Mouse (Mus musculus): Measurements from ENCODE around the gene Kcnj6. TPM values are rescaled to one million over a fixed set of nuclear protein-coding genes. Genes with fewer than 3 reads are reported as not detected.

Gene Kcnj6
- polyA plus RNA-seq, 1 experiment from 2014 or later = 0.08 TPM

GRCm38 (mm10) chr16:94793041-94793440, 204.5 kb downstream of the Kcnj6 start:
- WGBS = 54% methylated on average over 7 of the region's 7 CpGs
- no peak overlapping the region for H3K9ac ChIP-seq (ENCODE audit: low read length)
- no peak overlapping the region for H3K27ac ChIP-seq (ENCODE audit: low read depth)
- H3K4me2 ChIP-seq (ENCODE audit: low read length) = no peak overlapping the region
- no peak for ATAC-seq (replicated peaks; ENCODE audit: low FRiP score, low TSS enrichment, low read depth)
- H3K9me3 ChIP-seq (ENCODE audit: control insufficient read depth, low read length) = no peaks in the 10 kb centered on the region
- H3K4me1 ChIP-seq (replicated peaks; ENCODE audit: control insufficient read depth, insufficient read depth, low read length) = no peaks in the 10 kb centered on the region
- 0 out of 2 replicates have a peak, but pooled peaks cover 2% of the 10 kb centered on the region for H3K27me3 ChIP-seq (replicated peaks; ENCODE audit: control insufficient read depth, insufficient read depth, low read length)
- no peak overlapping the region for H3K4me3 ChIP-seq (ENCODE audit: low read depth, low read length)
- no peak for DNase-seq (ENCODE audit: low spot score)
- no peaks in the 10 kb centered on the region for H3K36me3 ChIP-seq (ENCODE audit: control insufficient read depth, insufficient read depth, low read length)

GRCm38 (mm10) chr16:94789958-94790357, 207.5 kb downstream of the Kcnj6 start:
- 25% methylated on average over 6 of the region's 6 CpGs for WGBS
- Histone ChIP-seq H3K27ac (ENCODE audit: low read depth) (no peak overlapping the region), H3K4me3 (ENCODE audit: low read depth, low read length) (no peak overlapping the region), H3K36me3 (ENCODE audit: control insufficient read depth, insufficient read depth, low read length) (no peaks in the 10 kb centered on the region), H3K9me3 (ENCODE audit: control insufficient read depth, low read length) (no peaks in the 10 kb centered on the region), H3K4me1 (replicated peaks; ENCODE audit: control insufficient read depth, insufficient read depth, low read length) (no peaks in the 10 kb centered on the region), H3K4me2 (ENCODE audit: low read length) (no peak overlapping the region), H3K9ac (ENCODE audit: low read length) (no peak overlapping the region), H3K27me3 (replicated peaks; ENCODE audit: control insufficient read depth, insufficient read depth, low read length) (0 out of 2 replicates have a peak, but pooled peaks cover 2% of the 10 kb centered on the region)
- no peak for ATAC-seq (replicated peaks; ENCODE audit: low FRiP score, low TSS enrichment, low read depth)
- DNase-seq (ENCODE audit: low spot score) = no peak

DNA sequence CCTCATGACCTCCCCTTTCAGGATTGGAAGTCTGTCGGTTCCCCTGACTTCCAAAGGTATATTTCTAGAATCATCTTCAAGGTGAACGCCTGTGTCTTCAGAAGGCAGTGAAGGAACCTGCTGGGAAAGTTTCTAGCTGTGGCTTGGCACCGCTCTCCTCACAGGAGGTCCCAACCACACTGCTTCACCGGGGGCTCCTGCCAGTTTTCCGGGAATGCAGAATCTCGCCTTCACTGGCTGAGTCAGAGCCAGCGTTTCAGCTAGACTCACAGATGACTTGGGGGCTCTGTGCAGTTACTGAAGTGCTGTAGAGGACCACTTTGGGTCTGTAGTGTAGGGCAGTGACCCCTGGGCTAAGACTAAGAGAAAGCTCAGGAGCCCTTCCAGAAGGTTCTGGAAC, 208.8 kb downstream of the Kcnj6 start:
- no peak overlapping the region for H3K4me3 ChIP-seq (ENCODE audit: low read depth, low read length)
- H3K36me3 ChIP-seq (ENCODE audit: control insufficient read depth, insufficient read depth, low read length) = no peaks in the 10 kb centered on the region
- DNase-seq (ENCODE audit: low spot score) (no peak), ATAC-seq (replicated peaks; ENCODE audit: low FRiP score, low TSS enrichment, low read depth) (no peak)
- no peak overlapping the region for H3K27ac ChIP-seq (ENCODE audit: low read depth)
- no peaks in the 10 kb centered on the region for H3K9me3 ChIP-seq (ENCODE audit: control insufficient read depth, low read length)
- no peak overlapping the region for H3K9ac ChIP-seq (ENCODE audit: low read length)
- H3K4me1 ChIP-seq (replicated peaks; ENCODE audit: control insufficient read depth, insufficient read depth, low read length) = no peaks in the 10 kb centered on the region
- WGBS = 82% methylated on average over 7 of the region's 7 CpGs
- H3K4me2 ChIP-seq (ENCODE audit: low read length) = no peak overlapping the region
- H3K27me3 ChIP-seq (replicated peaks; ENCODE audit: control insufficient read depth, insufficient read depth, low read length) = 0 out of 2 replicates have a peak, but pooled peaks cover 2% of the 10 kb centered on the region

DNA sequence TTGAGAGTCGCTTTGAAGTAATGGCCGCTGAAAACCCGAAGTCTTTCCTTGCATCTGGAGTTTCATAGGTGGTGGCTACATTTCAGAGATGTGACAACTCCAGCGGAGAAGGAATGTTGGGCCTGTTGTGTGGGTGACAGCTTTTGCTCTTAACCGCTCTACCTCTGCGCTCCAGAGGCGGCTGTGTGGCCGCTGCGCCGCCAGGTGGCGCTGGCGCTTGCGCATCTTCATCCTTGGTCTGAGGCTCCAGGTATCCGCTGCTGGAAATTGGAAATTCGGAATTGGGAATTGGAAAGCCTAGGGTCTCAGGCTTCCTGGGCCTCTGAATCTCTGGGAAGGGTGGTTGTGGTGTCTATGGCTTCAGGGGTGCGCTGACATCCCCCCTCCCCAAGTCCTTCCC, 209.3 kb downstream of the Kcnj6 start:
- Histone ChIP-seq H3K27ac (ENCODE audit: low read depth) (no peak overlapping the region), H3K9ac (ENCODE audit: low read length) (no peak overlapping the region), H3K4me1 (replicated peaks; ENCODE audit: control insufficient read depth, insufficient read depth, low read length) (no peaks in the 10 kb centered on the region), H3K4me3 (ENCODE audit: low read depth, low read length) (no peak overlapping the region), H3K9me3 (ENCODE audit: control insufficient read depth, low read length) (no peaks in the 10 kb centered on the region), H3K27me3 (replicated peaks; ENCODE audit: control insufficient read depth, insufficient read depth, low read length) (0 out of 2 replicates have a peak, but pooled peaks cover 2% of the 10 kb centered on the region), H3K4me2 (ENCODE audit: low read length) (no peak overlapping the region), H3K36me3 (ENCODE audit: control insufficient read depth, insufficient read depth, low read length) (no peaks in the 10 kb centered on the region)
- 5% methylated on average over 16 of the region's 16 CpGs for WGBS
- DNase-seq (ENCODE audit: low spot score) (peak; percentile 81), ATAC-seq (replicated peaks; ENCODE audit: low FRiP score, low TSS enrichment, low read depth) (no peak)

GRCm38 (mm10) chr16:94785873-94786272, 211.6 kb downstream of the Kcnj6 start:
- DNase-seq (ENCODE audit: low spot score) (no peak), ATAC-seq (replicated peaks; ENCODE audit: low FRiP score, low TSS enrichment, low read depth) (no peak)
- H3K9ac ChIP-seq (ENCODE audit: low read length) = no peak overlapping the region
- 0 out of 2 replicates have a peak, but pooled peaks cover 2% of the 10 kb centered on the region for H3K27me3 ChIP-seq (replicated peaks; ENCODE audit: control insufficient read depth, insufficient read depth, low read length)
- no peaks in the 10 kb centered on the region for H3K36me3 ChIP-seq (ENCODE audit: control insufficient read depth, insufficient read depth, low read length)
- no peaks in the 10 kb centered on the region for H3K9me3 ChIP-seq (ENCODE audit: control insufficient read depth, low read length)
- no peak overlapping the region for H3K27ac ChIP-seq (ENCODE audit: low read depth)
- no peak overlapping the region for H3K4me3 ChIP-seq (ENCODE audit: low read depth, low read length)
- WGBS = 76% methylated on average over 5 of the region's 5 CpGs
- no peak overlapping the region for H3K4me2 ChIP-seq (ENCODE audit: low read length)
- no peaks in the 10 kb centered on the region for H3K4me1 ChIP-seq (replicated peaks; ENCODE audit: control insufficient read depth, insufficient read depth, low read length)

DNA sequence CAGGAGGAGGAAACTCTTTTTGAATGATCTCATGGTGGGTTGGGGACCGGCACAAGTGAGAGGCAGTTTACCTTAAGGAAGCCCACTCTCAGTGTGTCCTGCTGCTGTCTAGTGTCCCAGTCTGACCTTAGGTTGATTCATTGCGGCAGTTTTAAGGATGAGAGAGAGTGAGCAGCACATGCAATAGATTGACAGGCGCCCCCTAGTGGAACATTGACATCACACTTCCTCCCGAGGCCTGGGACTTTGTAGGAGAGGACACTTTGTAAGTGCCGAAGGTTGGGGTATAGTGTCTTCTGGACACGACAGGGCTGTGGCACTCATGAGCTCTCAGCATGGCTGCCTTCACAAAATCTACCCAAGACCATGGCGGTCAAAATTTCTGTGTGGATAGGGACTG, 213.8 kb downstream of the Kcnj6 start:
- ATAC-seq (replicated peaks; ENCODE audit: low FRiP score, low TSS enrichment, low read depth) = no peak
- Histone ChIP-seq H3K36me3 (ENCODE audit: control insufficient read depth, insufficient read depth, low read length) (no peaks in the 10 kb centered on the region), H3K27ac (ENCODE audit: low read depth) (no peak overlapping the region), H3K4me3 (ENCODE audit: low read depth, low read length) (no peak overlapping the region), H3K9ac (ENCODE audit: low read length) (no peak overlapping the region), H3K4me2 (ENCODE audit: low read length) (no peak overlapping the region), H3K4me1 (replicated peaks; ENCODE audit: control insufficient read depth, insufficient read depth, low read length) (no peaks in the 10 kb centered on the region), H3K9me3 (ENCODE audit: control insufficient read depth, low read length) (no peaks in the 10 kb centered on the region), H3K27me3 (replicated peaks; ENCODE audit: control insufficient read depth, insufficient read depth, low read length) (0 out of 2 replicates have a peak, but pooled peaks cover 2% of the 10 kb centered on the region)
- WGBS = 67% methylated on average over 7 of the region's 7 CpGs
- DNase-seq (ENCODE audit: low spot score) = no peak

DNA sequence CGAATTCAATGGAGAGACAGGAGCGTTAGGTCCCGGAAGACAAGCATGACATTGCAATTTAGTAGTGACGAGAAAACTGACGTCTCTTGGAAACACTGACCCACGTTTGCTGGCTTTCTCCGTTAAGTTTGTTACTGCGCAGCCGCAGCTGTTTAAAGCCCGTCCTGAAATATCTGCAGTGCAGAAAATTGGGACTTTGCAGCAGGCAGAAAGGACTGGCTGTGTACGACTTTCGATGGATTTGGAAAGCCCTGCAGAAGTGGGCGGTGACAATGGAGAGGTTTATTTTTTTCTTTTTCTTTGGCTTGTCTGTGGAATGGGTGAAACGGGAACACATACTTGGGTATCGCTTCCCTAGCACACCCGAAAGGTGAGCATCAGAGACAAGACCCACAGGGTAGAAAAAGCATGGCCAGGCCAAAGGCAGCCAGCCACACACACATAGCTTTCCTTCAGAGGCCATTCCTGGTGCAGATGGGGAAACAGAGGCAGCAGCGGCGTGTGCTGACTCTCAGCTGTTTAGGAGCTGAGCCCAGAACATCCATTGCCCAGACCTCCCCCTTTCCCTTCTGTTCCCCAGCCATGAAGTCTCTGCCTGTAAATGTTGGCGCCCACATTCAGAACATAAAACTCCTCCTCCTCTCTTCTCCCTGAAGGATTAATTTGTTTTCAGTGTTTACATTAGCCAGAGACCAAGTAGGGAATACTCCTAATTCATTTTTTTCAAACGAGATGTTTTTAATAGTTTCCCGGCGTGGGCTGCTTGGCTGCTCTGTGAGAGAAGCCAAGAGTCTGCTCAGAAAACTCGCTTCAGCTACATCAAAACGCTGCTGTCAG, 215.2 kb downstream of the Kcnj6 start:
- no peak overlapping the region for H3K27ac ChIP-seq (ENCODE audit: low read depth)

GRCm38 (mm10) chr16:94773928-94774327, 223.6 kb downstream of the Kcnj6 start:
- Histone ChIP-seq H3K9me3 (ENCODE audit: control insufficient read depth, low read length) (no peaks in the 10 kb centered on the region), H3K4me1 (replicated peaks; ENCODE audit: control insufficient read depth, insufficient read depth, low read length) (no peaks in the 10 kb centered on the region), H3K36me3 (ENCODE audit: control insufficient read depth, insufficient read depth, low read length) (no peaks in the 10 kb centered on the region), H3K4me3 (ENCODE audit: low read depth, low read length) (no peak overlapping the region), H3K4me2 (ENCODE audit: low read length) (no peak overlapping the region), H3K27ac (ENCODE audit: low read depth) (no peak overlapping the region), H3K9ac (ENCODE audit: low read length) (no peak overlapping the region), H3K27me3 (replicated peaks; ENCODE audit: control insufficient read depth, insufficient read depth, low read length) (no peaks in the 10 kb centered on the region)
- ATAC-seq (replicated peaks; ENCODE audit: low FRiP score, low TSS enrichment, low read depth) (no peak), DNase-seq (ENCODE audit: low spot score) (no peak)
- 67% methylated on average over 5 of the region's 5 CpGs for WGBS

More for the DNA sequence above, 215.2 kb downstream of the Kcnj6 start:
- Histone ChIP-seq H3K9me3 (ENCODE audit: control insufficient read depth, low read length) (no peaks in the 10 kb centered on the region), H3K27me3 (replicated peaks; ENCODE audit: control insufficient read depth, insufficient read depth, low read length) (no peaks in the 10 kb centered on the region), H3K36me3 (ENCODE audit: control insufficient read depth, insufficient read depth, low read length) (no peaks in the 10 kb centered on the region), H3K9ac (ENCODE audit: low read length) (no peak overlapping the region), H3K4me2 (ENCODE audit: low read length) (no peak overlapping the region), H3K4me3 (ENCODE audit: low read depth, low read length) (no peak overlapping the region), H3K4me1 (replicated peaks; ENCODE audit: control insufficient read depth, insufficient read depth, low read length) (no peaks in the 10 kb centered on the region)
- WGBS = 69% methylated on average over 24 of the region's 24 CpGs
- DNase-seq (ENCODE audit: low spot score) = no peak
- no peak for ATAC-seq (replicated peaks; ENCODE audit: low FRiP score, low TSS enrichment, low read depth)

DNA sequence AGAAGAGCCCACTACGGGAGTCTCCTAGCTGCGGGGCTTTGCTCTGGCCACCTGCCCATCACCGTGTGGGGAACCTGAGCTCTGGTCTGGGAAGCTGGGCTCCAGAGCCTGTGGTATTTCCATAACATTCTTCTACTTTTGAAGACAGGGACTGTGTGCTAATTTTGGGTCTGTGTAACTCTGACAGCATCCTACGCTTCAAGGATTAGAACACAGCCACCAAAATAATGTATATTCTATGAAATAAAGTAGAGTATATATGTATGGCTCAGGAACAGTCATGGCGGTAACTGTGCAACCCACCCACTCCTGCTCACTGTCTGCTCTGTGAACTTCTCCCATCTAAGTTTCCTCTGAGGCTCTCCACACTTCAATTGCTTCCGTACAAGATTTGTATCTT, 229.9 kb downstream of the Kcnj6 start:
- Histone ChIP-seq H3K9ac (ENCODE audit: low read length) (no peak overlapping the region), H3K9me3 (ENCODE audit: control insufficient read depth, low read length) (no peaks in the 10 kb centered on the region), H3K4me3 (ENCODE audit: low read depth, low read length) (no peak overlapping the region), H3K27me3 (replicated peaks; ENCODE audit: control insufficient read depth, insufficient read depth, low read length) (no peaks in the 10 kb centered on the region), H3K27ac (ENCODE audit: low read depth) (no peak overlapping the region), H3K4me1 (replicated peaks; ENCODE audit: control insufficient read depth, insufficient read depth, low read length) (no peaks in the 10 kb centered on the region), H3K36me3 (ENCODE audit: control insufficient read depth, insufficient read depth, low read length) (no peaks in the 10 kb centered on the region), H3K4me2 (ENCODE audit: low read length) (no peak overlapping the region)
- DNase-seq (ENCODE audit: low spot score) (no peak), ATAC-seq (replicated peaks; ENCODE audit: low FRiP score, low TSS enrichment, low read depth) (no peak)
- WGBS = 84% methylated on average over 6 of the region's 6 CpGs

Data from intestine, embryonic 14.5 days (tissue).